Mouse (Mus musculus): Measurements from ENCODE around the gene Coq4. TPM values are rescaled to one million over a fixed set of nuclear protein-coding genes. Genes with fewer than 3 reads are reported as not detected.

Coq4 gene
- total and polyA plus RNA-seq, 2 experiments from 2014 or later = 32.1 to 44.8 TPM

DNA sequence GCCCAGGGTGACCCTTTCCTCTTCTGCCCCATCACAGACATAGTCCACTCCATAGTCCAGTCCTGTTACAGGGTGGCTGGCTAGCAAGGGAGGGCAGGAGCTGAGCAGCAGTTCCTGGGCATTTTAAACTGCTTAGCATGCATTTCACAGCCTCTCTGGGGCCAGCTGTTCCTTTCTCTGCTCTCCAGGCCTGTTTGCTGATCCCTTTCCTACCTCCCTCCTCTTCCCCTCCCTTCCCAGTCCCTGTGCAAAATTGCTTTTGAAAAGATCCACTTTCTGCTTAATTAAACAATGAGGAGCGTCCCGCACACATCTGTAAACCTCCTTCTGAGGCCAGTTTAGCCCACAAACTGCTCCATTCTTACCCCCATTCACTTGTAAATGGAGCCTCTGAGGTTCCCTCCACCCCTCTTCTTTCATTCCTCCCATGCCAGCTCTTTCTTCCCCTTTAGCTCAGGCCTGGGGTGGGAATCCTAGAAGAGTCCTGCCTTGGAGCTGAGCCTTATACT is 48.2 kb downstream of the Coq4 start:
- H3K36me3 ChIP-seq (ENCODE audit: insufficient read depth, low read length) = peaks cover 9% of the 10 kb centered on the region; the same call in 1 of the 2 replicates
- H3K9me3 ChIP-seq (ENCODE audit: low read length) = no peaks in the 10 kb centered on the region
- no peaks in the 10 kb centered on the region for H3K4me1 ChIP-seq (ENCODE audit: insufficient read depth, low read length)
- H3K27me3 ChIP-seq (ENCODE audit: insufficient read depth, low read length) = no peaks in the 10 kb centered on the region
- H3K9ac ChIP-seq (replicated peaks; ENCODE audit: low read length, poor library complexity, severe bottlenecking) = no peak overlapping the region
- H3K4me2 ChIP-seq (ENCODE audit: low read depth, low read length, poor library complexity, severe bottlenecking) = no peak overlapping the region
- no peak overlapping the region for H3K4me3 ChIP-seq (ENCODE audit: low read depth, low read length)
- TF ChIP-seq CTCF (IDR thresholded peaks at IDR 0.05) = no peak
- WGBS = 15% methylated on average over 2 of the region's 2 CpGs
- DNase-seq (ENCODE audit: low spot score) (peak; percentile 41), ATAC-seq (ENCODE audit: low FRiP score) (no peak)
- peak overlapping the region; percentile 32; the same call in 1 of the 2 replicates for H3K27ac ChIP-seq (ENCODE audit: low read depth, low read length)

DNA sequence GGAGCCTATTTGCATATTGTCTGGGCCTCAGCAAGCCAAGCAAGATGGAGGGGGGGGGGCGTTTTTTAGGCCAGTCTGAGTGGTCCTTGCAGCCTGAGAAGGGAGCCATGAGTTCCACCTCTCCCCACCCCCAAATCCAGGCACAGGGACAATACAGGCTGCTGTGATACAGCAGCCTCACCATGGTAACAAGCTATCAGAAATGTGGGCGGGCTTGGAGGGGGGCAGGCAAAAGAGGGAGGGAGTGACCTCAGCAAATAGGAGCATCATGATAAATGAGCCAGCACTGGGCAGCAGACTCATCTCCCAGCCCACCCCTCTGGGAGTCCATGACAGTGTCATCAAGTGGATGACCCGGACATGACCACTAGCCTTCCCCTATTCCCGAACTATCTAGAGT is 52.2 kb downstream of the Coq4 start:
- Histone ChIP-seq H3K36me3 (ENCODE audit: insufficient read depth, low read length) (peaks cover 20% of the 10 kb centered on the region), H3K4me3 (ENCODE audit: low read depth, low read length) (no peak overlapping the region), H3K27ac (ENCODE audit: low read depth, low read length) (no peak overlapping the region), H3K9me3 (ENCODE audit: low read length) (no peaks in the 10 kb centered on the region), H3K27me3 (ENCODE audit: insufficient read depth, low read length) (no peaks in the 10 kb centered on the region), H3K4me2 (ENCODE audit: low read depth, low read length, poor library complexity, severe bottlenecking) (no peak overlapping the region), H3K4me1 (ENCODE audit: insufficient read depth, low read length) (no peaks in the 10 kb centered on the region), H3K9ac (replicated peaks; ENCODE audit: low read length, poor library complexity, severe bottlenecking) (no peak overlapping the region)
- 18% methylated on average over 3 of the region's 4 CpGs for WGBS
- DNase-seq (ENCODE audit: low spot score) (peak; percentile 27), ATAC-seq (ENCODE audit: low FRiP score) (no peak)
- TF ChIP-seq CTCF (IDR thresholded peaks at IDR 0.05) = no peak

GRCm38 (mm10) chr2:29843231-29844105 is 56.2 kb downstream of the Coq4 start:
- Histone ChIP-seq H3K9ac (replicated peaks; ENCODE audit: low read length, poor library complexity, severe bottlenecking) (no peak overlapping the region), H3K4me2 (ENCODE audit: low read depth, low read length, poor library complexity, severe bottlenecking) (no peak overlapping the region), H3K27me3 (ENCODE audit: insufficient read depth, low read length) (no peaks in the 10 kb centered on the region), H3K36me3 (ENCODE audit: insufficient read depth, low read length) (peaks cover 15% of the 10 kb centered on the region), H3K4me3 (ENCODE audit: low read depth, low read length) (no peak overlapping the region), H3K27ac (ENCODE audit: low read depth, low read length) (no peak overlapping the region), H3K4me1 (ENCODE audit: insufficient read depth, low read length) (no peaks in the 10 kb centered on the region; the same call in 1 of the 2 replicates), H3K9me3 (ENCODE audit: low read length) (no peaks in the 10 kb centered on the region)
- 0 out of 2 replicates have a peak, but pooled peaks have one; percentile 6 for TF ChIP-seq CTCF (IDR thresholded peaks at IDR 0.05)
- no peak for ATAC-seq (ENCODE audit: low FRiP score)
- WGBS = 20% methylated on average over 9 of the region's 9 CpGs
- no peak for DNase-seq (ENCODE audit: low spot score)

DNA sequence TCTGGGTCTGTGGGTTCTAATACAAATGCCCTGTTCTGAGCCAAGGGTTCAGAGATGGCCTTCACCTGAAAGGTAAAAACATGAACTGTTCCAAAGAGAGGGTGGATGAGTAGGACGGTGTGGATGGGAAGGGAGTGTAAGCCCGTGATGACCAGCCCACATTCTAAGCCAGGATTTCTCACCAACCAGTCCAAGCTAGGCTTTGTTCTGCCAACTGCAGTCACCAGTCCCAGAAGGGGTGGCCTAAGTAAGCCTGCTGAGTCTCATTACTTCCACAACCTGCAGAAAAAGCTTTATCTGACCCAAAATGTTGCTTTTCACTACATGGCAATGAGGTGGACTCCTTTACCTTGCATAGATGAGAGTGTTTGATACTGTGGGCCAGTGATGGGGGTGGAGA is 56.8 kb downstream of the Coq4 start:
- H3K9me3 ChIP-seq (ENCODE audit: low read length) = no peaks in the 10 kb centered on the region
- H3K36me3 ChIP-seq (ENCODE audit: insufficient read depth, low read length) = peaks cover 15% of the 10 kb centered on the region
- no peaks in the 10 kb centered on the region; the same call in 1 of the 2 replicates for H3K4me1 ChIP-seq (ENCODE audit: insufficient read depth, low read length)
- WGBS = 37% methylated on average over 2 of the region's 2 CpGs
- no peak overlapping the region for H3K9ac ChIP-seq (replicated peaks; ENCODE audit: low read length, poor library complexity, severe bottlenecking)
- DNase-seq (ENCODE audit: low spot score) = no peak
- no peak overlapping the region for H3K4me2 ChIP-seq (ENCODE audit: low read depth, low read length, poor library complexity, severe bottlenecking)
- TF ChIP-seq CTCF (IDR thresholded peaks at IDR 0.05) = no peak
- no peak overlapping the region for H3K4me3 ChIP-seq (ENCODE audit: low read depth, low read length)
- H3K27ac ChIP-seq (ENCODE audit: low read depth, low read length) = no peak overlapping the region
- H3K27me3 ChIP-seq (ENCODE audit: insufficient read depth, low read length) = no peaks in the 10 kb centered on the region
- ATAC-seq (ENCODE audit: low FRiP score) = no peak

DNA sequence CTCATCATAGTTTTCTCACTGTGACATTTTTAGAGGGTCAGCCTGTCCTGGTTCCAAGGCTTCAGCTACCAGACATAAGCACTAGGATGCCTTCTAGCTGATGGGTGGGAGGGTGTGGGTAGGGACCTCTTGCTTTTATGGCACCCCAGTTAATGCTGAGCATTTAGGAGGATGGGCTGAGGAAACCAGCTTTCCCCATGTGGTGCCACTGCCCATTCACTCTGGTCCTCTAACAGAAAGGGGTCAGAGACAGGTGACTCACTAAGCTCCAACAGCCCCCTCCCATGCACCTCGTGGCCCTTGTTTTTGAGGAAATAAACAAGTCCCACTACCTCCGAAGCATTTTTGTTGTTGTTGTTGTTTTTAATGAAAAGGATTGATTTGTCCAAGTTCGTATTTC is 57.4 kb downstream of the Coq4 start:
- Histone ChIP-seq H3K4me1 (ENCODE audit: insufficient read depth, low read length) (no peaks in the 10 kb centered on the region; the same call in 1 of the 2 replicates), H3K9ac (replicated peaks; ENCODE audit: low read length, poor library complexity, severe bottlenecking) (0 out of 2 replicates have a peak overlapping the region, but pooled peaks have one; percentile 89), H3K27me3 (ENCODE audit: insufficient read depth, low read length) (no peaks in the 10 kb centered on the region), H3K4me3 (ENCODE audit: low read depth, low read length) (peak overlapping the region; percentile 56), H3K36me3 (ENCODE audit: insufficient read depth, low read length) (peaks cover 15% of the 10 kb centered on the region), H3K4me2 (ENCODE audit: low read depth, low read length, poor library complexity, severe bottlenecking) (peak overlapping the region; percentile 82), H3K27ac (ENCODE audit: low read depth, low read length) (no peak overlapping the region), H3K9me3 (ENCODE audit: low read length) (no peaks in the 10 kb centered on the region)
- no peak for DNase-seq (ENCODE audit: low spot score)
- whole genome bisulfite sequencing = 14% methylated on average over 3 of the region's 3 CpGs
- no peak for ATAC-seq (ENCODE audit: low FRiP score)
- TF ChIP-seq CTCF (IDR thresholded peaks at IDR 0.05) = no peak

DNA sequence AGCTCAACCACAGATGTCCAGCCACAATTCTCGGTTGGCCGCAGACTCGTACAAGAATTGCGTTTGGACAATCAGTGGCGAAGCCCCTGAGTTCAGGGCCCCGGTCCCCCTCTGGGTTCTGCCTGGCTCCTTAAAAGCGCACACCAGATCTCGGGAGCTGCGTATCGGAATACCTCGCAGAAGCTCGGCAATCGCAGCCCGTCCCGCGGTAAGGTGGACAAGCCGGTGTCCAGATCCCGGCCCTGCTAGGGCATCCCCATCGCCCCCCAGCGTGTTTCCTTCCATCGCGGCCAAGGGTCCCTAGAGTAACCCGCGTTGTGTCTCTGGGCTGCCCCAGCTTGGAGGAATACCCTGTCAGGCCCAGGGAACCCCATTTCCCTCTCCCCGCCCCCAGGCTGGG is 58.3 kb downstream of the Coq4 start:
- H3K36me3 ChIP-seq (ENCODE audit: insufficient read depth, low read length) = peaks cover 14% of the 10 kb centered on the region
- DNase-seq (ENCODE audit: low spot score) = no peak
- H3K4me3 ChIP-seq (ENCODE audit: low read depth, low read length) = peak overlapping the region; percentile 56
- no peaks in the 10 kb centered on the region for H3K9me3 ChIP-seq (ENCODE audit: low read length)
- H3K4me1 ChIP-seq (ENCODE audit: insufficient read depth, low read length) = no peaks in the 10 kb centered on the region; the same call in 1 of the 2 replicates
- peak overlapping the region; percentile 82 for H3K4me2 ChIP-seq (ENCODE audit: low read depth, low read length, poor library complexity, severe bottlenecking)
- ATAC-seq (ENCODE audit: low FRiP score) = no peak
- peak overlapping the region; percentile 89 for H3K9ac ChIP-seq (replicated peaks; ENCODE audit: low read length, poor library complexity, severe bottlenecking)
- peak overlapping the region; percentile 55; the same call in 1 of the 2 replicates for H3K27ac ChIP-seq (ENCODE audit: low read depth, low read length)
- WGBS = 7% methylated on average over 25 of the region's 25 CpGs
- TF ChIP-seq CTCF (IDR thresholded peaks at IDR 0.05) = no peak
- H3K27me3 ChIP-seq (ENCODE audit: insufficient read depth, low read length) = no peaks in the 10 kb centered on the region
